7 mouse cellular contexts compared by ENCODE assay signal in genomic region chr2:126553291-126553639, GRCm38 (mm10). TPM values are rescaled to one million over a fixed set of nuclear protein-coding genes. Genes with fewer than 3 reads are reported as not detected.
DNase-seq lines count a peak whose midpoint lies in the region; ATAC-seq and TF ChIP-seq lines count a peak whose summit lies in the region.

No protein-coding gene starts in this region.

- H3K9ac ChIP-seq in liver, adult 2 months (ENCODE audit: low read depth, low read length) = peak overlapping the region; percentile 98
- peak overlapping the region; percentile 19; the same call in 1 of the 2 replicates for H3K9ac ChIP-seq in embryonic facial prominence, embryonic 15.5 days
- peak overlapping the region; percentile 55 for H3K9ac ChIP-seq in intestine, embryonic 16.5 days (ENCODE audit: low read depth, low read length)

- H3K27me3 ChIP-seq in liver, adult 2 months (ENCODE audit: control insufficient read depth, insufficient read depth, low read length) = no peaks in the 10 kb centered on the region
- H3K27me3 ChIP-seq in embryonic facial prominence, embryonic 15.5 days = peaks cover 49% of the 10 kb centered on the region
- H3K27me3 ChIP-seq in intestine, embryonic 16.5 days (replicated peaks; ENCODE audit: control insufficient read depth, insufficient read depth, low read length) = peaks cover 26% of the 10 kb centered on the region

- peaks cover 16% of the 10 kb centered on the region for H3K4me1 ChIP-seq in liver, adult 2 months (ENCODE audit: control insufficient read depth, insufficient read depth, low read length)
- peaks cover 12% of the 10 kb centered on the region for H3K4me1 ChIP-seq in embryonic facial prominence, embryonic 15.5 days
- peaks cover 12% of the 10 kb centered on the region for H3K4me1 ChIP-seq in intestine, embryonic 16.5 days (ENCODE audit: control insufficient read depth, insufficient read depth, low read length)

- peak overlapping the region; percentile 97 for H3K4me2 ChIP-seq in embryonic facial prominence, embryonic 15.5 days (replicated peaks)
- peak overlapping the region; percentile 98 for H3K4me2 ChIP-seq in intestine, embryonic 16.5 days (ENCODE audit: low read depth, low read length)

- no peak for DNase-seq in liver, adult 2 months (ENCODE audit: extremely low read depth, low read depth, low spot score)
- no peak for DNase-seq in liver
- no peak for DNase-seq in c-Kit-positive CD71-positive TER-119-positive erythroid progenitor cells, embryonic 14.5 days (ENCODE audit: low spot score)

- TF ChIP-seq POLR2A in liver, adult 2 months (IDR thresholded peaks at IDR 0.05; ENCODE audit: extremely low read depth, insufficient read depth, low read length) = 0 out of 2 replicates have a peak, but pooled peaks have one; percentile 24

- ATAC-seq in embryonic facial prominence, embryonic 15.5 days (ENCODE audit: insufficient number of reproducible peaks, low FRiP score, low TSS enrichment, low read depth) = no peak
- peak; percentile 55 for ATAC-seq in intestine, embryonic 16.5 days
- 0 out of 2 replicates have a peak, but pooled peaks have one; percentile 11 for ATAC-seq in neutrophil, adult 5-6 weeks (ENCODE audit: extremely low read depth, insufficient number of reproducible peaks, low FRiP score, poor library complexity, severe bottlenecking)
- no peak for ATAC-seq in monocyte, adult 5-6 weeks (replicated peaks; ENCODE audit: insufficient number of reproducible peaks, low FRiP score, low TSS enrichment, poor library complexity, severe bottlenecking)

- H3K4me3 ChIP-seq in liver, adult 2 months (ENCODE audit: insufficient read depth, low read depth, low read length) = peak overlapping the region; percentile 96
- H3K4me3 ChIP-seq in embryonic facial prominence, embryonic 15.5 days (replicated peaks) = peak overlapping the region; percentile 53
- H3K4me3 ChIP-seq in intestine, embryonic 16.5 days (ENCODE audit: low read length) = peak overlapping the region; percentile 59

- H3K79me2 ChIP-seq in liver, adult 2 months (ENCODE audit: control insufficient read depth, insufficient read depth, low read length) = peaks cover 35% of the 10 kb centered on the region

- 2% methylated on average over 26 of the region's 26 CpGs for WGBS in liver, adult 2 months
- WGBS in embryonic facial prominence, embryonic 15.5 days = under 1% methylated on average over 26 of the region's 26 CpGs
- 2% methylated on average over 26 of the region's 26 CpGs for WGBS in intestine, embryonic 16.5 days

- H3K27ac ChIP-seq in liver, adult 2 months (replicated peaks; ENCODE audit: insufficient read depth, low read depth, low read length) = peak overlapping the region; percentile 96
- no peak overlapping the region for H3K27ac ChIP-seq in embryonic facial prominence, embryonic 15.5 days (replicated peaks)
- H3K27ac ChIP-seq in intestine, embryonic 16.5 days (ENCODE audit: low read length) = no peak overlapping the region

- no peaks in the 10 kb centered on the region for H3K9me3 ChIP-seq in embryonic facial prominence, embryonic 15.5 days (replicated peaks)
- H3K9me3 ChIP-seq in intestine, embryonic 16.5 days (ENCODE audit: control insufficient read depth, low read length) = no peaks in the 10 kb centered on the region

- no peak for TF ChIP-seq CTCF in liver, adult 2 months (IDR thresholded peaks at IDR 0.05; ENCODE audit: low read depth, low read length)

- peaks cover 43% of the 10 kb centered on the region for H3K36me3 ChIP-seq in liver, adult 2 months (ENCODE audit: control insufficient read depth, insufficient read depth, low read length)
- H3K36me3 ChIP-seq in embryonic facial prominence, embryonic 15.5 days = no peaks in the 10 kb centered on the region
- H3K36me3 ChIP-seq in intestine, embryonic 16.5 days (ENCODE audit: control insufficient read depth, insufficient read depth, low read length) = no peaks in the 10 kb centered on the region

RNA-seq across cellular contexts. Expression of gene Slc27a2, which starts 1.1 kb away (rescaled TPM):
- total RNA-seq in liver, adult 2 months (2014; rRNA removed) = 1,190 and 1,397 TPM in 2 replicates
- polyA plus RNA-seq in liver, adult 2 months (2012; rRNA removed) = 912 and 1,036 TPM in 2 replicates
- 16.3 and 24.8 TPM in 2 replicates for polyA plus RNA-seq in embryonic facial prominence, embryonic 15.5 days (2015; fragmentation: Nextera tagmentation; extraction: Ambion mirVana)
- 3.0 and 3.6 TPM in 2 replicates for polyA plus RNA-seq in intestine, embryonic 16.5 days (2015; fragmentation: Nextera tagmentation; extraction: Ambion mirVana)
- total RNA-seq in neutrophil, adult 5-6 weeks (2017) = 1.4 and 2.8 TPM in 2 replicates
- total RNA-seq in monocyte, adult 5-6 weeks (2017) = 0.32 to 0.87 TPM in 2 of 3 replicates, not detected in the other

RNA-seq across cellular contexts. Expression of gene Atp8b4, which starts 52.8 kb away (rescaled TPM):
- total RNA-seq in liver, adult 2 months (2014; rRNA removed) = 0.55 and 0.87 TPM in 2 replicates
- 0.21 and 0.31 TPM in 2 replicates for polyA plus RNA-seq in liver, adult 2 months (2012; rRNA removed)
- 3.0 and 3.4 TPM in 2 replicates for polyA plus RNA-seq in embryonic facial prominence, embryonic 15.5 days (2015; fragmentation: Nextera tagmentation; extraction: Ambion mirVana)
- polyA plus RNA-seq in intestine, embryonic 16.5 days (2015; fragmentation: Nextera tagmentation; extraction: Ambion mirVana) = 0.21 and 0.46 TPM in 2 replicates
- 64.2 and 76.6 TPM in 2 replicates for total RNA-seq in neutrophil, adult 5-6 weeks (2017)
- total RNA-seq in monocyte, adult 5-6 weeks (2017) = 75.4 to 129 TPM (median 81.3 TPM) in 3 replicates

Comparison
In these comparisons a context has a peak if more than half of its experiments do, and no peak if none do; other contexts are left out.
1. H3K9ac ChIP-seq: peak in every context shown above with its lines; median percentile 98 in liver, adult 2 months; 55 in intestine, embryonic 16.5 days; 19 in embryonic facial prominence, embryonic 15.5 days.
2. ATAC-seq: peak in intestine, embryonic 16.5 days (single experiment) and neutrophil, adult 5-6 weeks (single experiment); none in embryonic facial prominence, embryonic 15.5 days (single experiment) and monocyte, adult 5-6 weeks (single experiment).
3. RNA of gene Slc27a2, which starts 1.1 kb away (total RNA-seq): 1,190 to 1,397 TPM in liver, adult 2 months; 1.4 to 2.8 TPM in neutrophil, adult 5-6 weeks and 0.32 to 0.87 TPM in monocyte, adult 5-6 weeks; every median in the first group is over 100 times any median in the second.
4. RNA of gene Atp8b4, which starts 52.8 kb away (total RNA-seq): 64.2 to 76.6 TPM in neutrophil, adult 5-6 weeks and 75.4 to 129 TPM in monocyte, adult 5-6 weeks; 0.55 to 0.87 TPM in liver, adult 2 months; every median in the first group is over 10 times any median in the second.
5. Peak in every context shown above with its lines, with median percentiles within 50 percentile points of each other: H3K4me3 ChIP-seq.